Comparison of ENCODE assay signal across 8 mouse cellular contexts in genomic region chr1:179961777-179962176, GRCm38 (mm10). TPM values are rescaled to one million over a fixed set of nuclear protein-coding genes. Genes with fewer than 3 reads are reported as not detected.
DNase-seq lines count a peak whose midpoint lies in the region; ATAC-seq and TF ChIP-seq lines count a peak whose summit lies in the region.

No protein-coding gene starts in this region.

- peak overlapping the region; percentile 95 for H3K9ac ChIP-seq in heart, embryonic 16.5 days (ENCODE audit: low read length)
- peak overlapping the region; percentile 58 for H3K9ac ChIP-seq in liver, postnatal 0 days (replicated peaks)

- 34% methylated on average over 4 of the region's 4 CpGs for WGBS in heart, embryonic 16.5 days
- 49% methylated on average over 4 of the region's 4 CpGs for WGBS in liver, postnatal 0 days (ENCODE audit: insufficient replicate concordance)

- no peaks in the 10 kb centered on the region for H3K9me3 ChIP-seq in heart, embryonic 16.5 days (replicated peaks; ENCODE audit: control insufficient read depth, low read length)
- no peaks in the 10 kb centered on the region for H3K9me3 ChIP-seq in liver, postnatal 0 days (ENCODE audit: low read length)

- no peak for ATAC-seq in heart, embryonic 16.5 days (replicated peaks; ENCODE audit: extremely low read depth, insufficient read depth, low FRiP score)
- no peak for ATAC-seq in liver, postnatal 0 days

- TF ChIP-seq CTCF in liver, postnatal 0 days (IDR thresholded peaks at IDR 0.05; ENCODE audit: low read depth): no peak

- peaks cover 17% of the 10 kb centered on the region for H3K4me1 ChIP-seq in heart, embryonic 16.5 days (ENCODE audit: control insufficient read depth, insufficient read depth, low read length)
- peaks cover 20% of the 10 kb centered on the region for H3K4me1 ChIP-seq in liver, postnatal 0 days (ENCODE audit: insufficient read depth)

- no peak for TF ChIP-seq EP300 in liver, postnatal 0 days (IDR thresholded peaks at IDR 0.05; ENCODE audit: low read depth)

- peak; percentile 17 for DNase-seq in kidney, postnatal 14 days
- no peak for DNase-seq in kidney, adult 9 months
- DNase-seq in c-Kit-positive CD71-positive TER-119-positive erythroid progenitor cells, embryonic 14.5 days (ENCODE audit: low spot score): peak; percentile 32
- no peak for DNase-seq in liver, postnatal 0 days
- no peak for DNase-seq in right cerebral cortex, adult 2 months (ENCODE audit: low spot score in 2 of 2)
- DNase-seq in urinary bladder, postnatal 36 days (ENCODE audit: low spot score in 2 of 2): no peak
- DNase-seq in urinary bladder, postnatal 25 days (ENCODE audit: low spot score): no peak

- H3K4me2 ChIP-seq in heart, embryonic 16.5 days (ENCODE audit: low read depth, low read length): peak overlapping the region; percentile 88
- H3K4me2 ChIP-seq in liver, postnatal 0 days (ENCODE audit: low read depth, low read length): peak overlapping the region; percentile 97

- H3K36me3 ChIP-seq in heart, embryonic 16.5 days (ENCODE audit: control insufficient read depth, insufficient read depth): no peaks in the 10 kb centered on the region
- H3K36me3 ChIP-seq in liver, postnatal 0 days (replicated peaks; ENCODE audit: insufficient read depth, low read length): no peaks in the 10 kb centered on the region

- H3K27me3 ChIP-seq in heart, embryonic 16.5 days (ENCODE audit: control insufficient read depth, insufficient read depth, low read length): no peaks in the 10 kb centered on the region
- 0 out of 2 replicates have a peak, but pooled peaks cover 2% of the 10 kb centered on the region for H3K27me3 ChIP-seq in liver, postnatal 0 days (ENCODE audit: insufficient read depth, low read length)

- no peak overlapping the region for H3K27ac ChIP-seq in heart, embryonic 16.5 days (ENCODE audit: low read length)
- no peak overlapping the region for H3K27ac ChIP-seq in liver, postnatal 0 days (ENCODE audit: low read depth)

- peak overlapping the region; percentile 90 for H3K4me3 ChIP-seq in heart, embryonic 16.5 days (ENCODE audit: low read length)
- peak overlapping the region; percentile 96 for H3K4me3 ChIP-seq in liver, postnatal 0 days (ENCODE audit: low read depth, low read length)

RNA-seq across cellular contexts. Expression of gene Cdc42bpa, which starts 1.5 kb away (rescaled TPM):
- polyA plus RNA-seq in heart, embryonic 16.5 days (2015; fragmentation: Nextera tagmentation; extraction: Ambion mirVana): 11.6 and 11.7 TPM in 2 replicates
- polyA plus RNA-seq in liver, postnatal 0 days (2015; fragmentation: Nextera tagmentation; extraction: Ambion mirVana): 3.5 TPM in 2 replicates

Comparison
In these comparisons a context has a peak if more than half of its experiments do, and no peak if none do; other contexts are left out.
1. DNase-seq: peak in kidney, postnatal 14 days (single experiment) and c-Kit-positive CD71-positive TER-119-positive erythroid progenitor cells, embryonic 14.5 days (single experiment); none in kidney, adult 9 months (single experiment), liver, postnatal 0 days (single experiment), right cerebral cortex, adult 2 months (0 of 2), urinary bladder, postnatal 36 days (0 of 2) and urinary bladder, postnatal 25 days (single experiment).